19 mouse cellular contexts compared by ENCODE assay signal in genomic region chr15:12566637-12567440, GRCm38 (mm10).
A peak's percentile ranks its signal among the peaks of the same experiment; 100 is the strongest.
DNase-seq lines count a peak whose midpoint lies in the region; ATAC-seq and TF ChIP-seq lines count a peak whose summit lies in the region.
"Had no signal": no experiment of that assay in that cellular context is flagged by ENCODE, and none has a peak within 500 bp of the region (broad histone marks: within the 10 kb centered on the region; RNA-seq: fewer than 3 reads in every experiment).

No protein-coding gene starts in this region.

- peak in 1 of 2 experiments; percentile 20 for DNase-seq in heart, adult 2 months
- DNase-seq in heart, postnatal 10 days: no peak
- peak; percentile 43 for DNase-seq in ovary, postnatal 36 days (ENCODE audit: low spot score)
- DNase-seq in ovary, postnatal 10 days (ENCODE audit: low spot score): no peak
- peak; percentile 27 for DNase-seq in testis, postnatal 14 days (ENCODE audit: low spot score)
- DNase-seq in frontal cortex, postnatal 14 days (ENCODE audit: low spot score in 2 of 2): no peak
- DNase-seq: cerebellum, adult 8-10 months; gastrocnemius, postnatal 10 days; lung, embryonic 14.5 days; right cerebral cortex, postnatal 14 days; thymus, adult 2 months had no signal

- H3K4me1 ChIP-seq in heart, adult 2 months (ENCODE audit: control insufficient read depth, insufficient read depth, low read length): peaks cover 10% of the 10 kb centered on the region
- H3K4me1 ChIP-seq in heart, embryonic 14.5 days (ENCODE audit: control insufficient read depth in 2 of 2, insufficient read depth in 2 of 2, low read length in 2 of 2): peaks cover 3 to 8% of the 10 kb centered on the region in 2 experiments; a peak in 3 of 4 replicates
- H3K4me1 ChIP-seq: embryonic facial prominence, embryonic 15.5 days; forebrain, embryonic 13.5 days; midbrain, embryonic 12.5 days had no signal

- H3K9me3 ChIP-seq in heart, embryonic 14.5 days (ENCODE audit: control insufficient read depth, low read length): no peaks in the 10 kb centered on the region
- H3K9me3 ChIP-seq: embryonic facial prominence, embryonic 15.5 days; forebrain, embryonic 13.5 days; G1E; kidney, embryonic 15.5 days; midbrain, embryonic 12.5 days had no signal

- TF ChIP-seq CTCF in heart, adult 2 months (IDR thresholded peaks at IDR 0.05): no peak

- H3K36me3 ChIP-seq in heart, adult 2 months (ENCODE audit: control insufficient read depth, insufficient read depth, low read length): no peaks in the 10 kb centered on the region; the same call in 1 of the 2 replicates
- H3K36me3 ChIP-seq in heart, embryonic 14.5 days (ENCODE audit: control insufficient read depth, insufficient read depth, low read length): no peaks in the 10 kb centered on the region
- H3K36me3 ChIP-seq: embryonic facial prominence, embryonic 15.5 days; G1E; kidney, embryonic 15.5 days; midbrain, embryonic 12.5 days had no signal

- no peak for TF ChIP-seq POLR2A in heart, adult 2 months (IDR thresholded peaks at IDR 0.05; ENCODE audit: insufficient read depth, low read depth, low read length)

- H3K79me2 ChIP-seq in heart, adult 2 months (replicated peaks; ENCODE audit: control insufficient read depth, insufficient read depth, low read length): no peaks in the 10 kb centered on the region

- intact Hi-C loops in heart, adult 2 months (cut with DNase I): no loop called here
- intact Hi-C loops in heart, postnatal 10 days (cut with DNase I): loop anchor here (10.0 kb wide), 1 partner anchor 372 kb away; no protein-coding TSS in a partner anchor

- 0 out of 2 replicates have a peak, but pooled peaks have one; percentile 41 for TF ChIP-seq EP300 in heart, adult 2 months (IDR thresholded peaks at IDR 0.05; ENCODE audit: insufficient read depth, low read depth, low read length)

- H3K27ac ChIP-seq in heart, adult 2 months: peak overlapping the region; percentile 57
- H3K27ac ChIP-seq in heart, embryonic 14.5 days (replicated peaks in 1 of 2; ENCODE audit: control insufficient read depth in 1 of 2, insufficient read depth in 1 of 2, low read depth in 2 of 2, low read length in 2 of 2): peak overlapping the region; percentile 14 to 73; a peak in 3 of 4 replicates
- H3K27ac ChIP-seq: embryonic facial prominence, embryonic 15.5 days; forebrain, embryonic 13.5 days; kidney, embryonic 15.5 days; macrophage; midbrain, embryonic 12.5 days had no signal

- no peak overlapping the region for H3K4me3 ChIP-seq in heart, adult 2 months
- H3K4me3 ChIP-seq in heart, embryonic 14.5 days (ENCODE audit: control insufficient read depth in 1 of 2, insufficient read depth in 1 of 2, low read depth in 1 of 2, low read length in 2 of 2): no peak overlapping the region
- H3K4me3 ChIP-seq: embryonic facial prominence, embryonic 15.5 days; forebrain, embryonic 13.5 days; kidney, embryonic 15.5 days; midbrain, embryonic 12.5 days; myocyte had no signal

- H3K4me2 ChIP-seq in heart, embryonic 14.5 days (ENCODE audit: low read length): no peak overlapping the region
- H3K4me2 ChIP-seq: embryonic facial prominence, embryonic 15.5 days; forebrain, embryonic 13.5 days; kidney, embryonic 15.5 days; lung, embryonic 14.5 days; midbrain, embryonic 12.5 days had no signal

- ATAC-seq in heart, embryonic 14.5 days (ENCODE audit: insufficient number of reproducible peaks, insufficient read depth, low FRiP score, low read depth): peak; percentile 55; the same call in 1 of the 2 replicates
- ATAC-seq: forebrain, embryonic 13.5 days had no signal

- WGBS in heart, adult 2 months: 65% methylated on average over 11 of the region's 11 CpGs
- 43% methylated on average over 11 of the region's 11 CpGs for WGBS in heart, embryonic 14.5 days

- H3K9ac ChIP-seq in heart, adult 2 months (ENCODE audit: low read depth, low read length): no peak overlapping the region
- H3K9ac ChIP-seq in heart, embryonic 14.5 days (ENCODE audit: low read length): peak overlapping the region; percentile 21; the same call in 1 of the 2 replicates
- H3K9ac ChIP-seq: embryonic facial prominence, embryonic 15.5 days; forebrain, embryonic 13.5 days; kidney, embryonic 15.5 days; lung, embryonic 14.5 days; midbrain, embryonic 12.5 days had no signal

- H3K27me3 ChIP-seq in heart, adult 2 months (ENCODE audit: control insufficient read depth, insufficient read depth, low read length): no peaks in the 10 kb centered on the region
- H3K27me3 ChIP-seq in heart, embryonic 14.5 days (ENCODE audit: control insufficient read depth, insufficient read depth, low read length): no peaks in the 10 kb centered on the region
- H3K27me3 ChIP-seq: embryonic facial prominence, embryonic 15.5 days; forebrain, embryonic 13.5 days; kidney, embryonic 15.5 days; midbrain, embryonic 12.5 days had no signal

Comparison
In these comparisons a context has a peak if more than half of its experiments do, and no peak if none do; other contexts are left out.
1. DNase-seq: peak in ovary, postnatal 36 days (single experiment) and testis, postnatal 14 days (single experiment); none in heart, postnatal 10 days (0 of 2), ovary, postnatal 10 days (single experiment) and frontal cortex, postnatal 14 days (0 of 2).